Mouse (Mus musculus): ENCODE data around the gene E330009J07Rik. TPM values are rescaled to one million over a fixed set of nuclear protein-coding genes. Genes with fewer than 3 reads are reported as not detected.

E330009J07Rik gene
- polyA plus RNA-seq, 1 experiment from 2014 or later: 8.8 TPM

GRCm38 (mm10) chr6:40439731-40440130, 3.8 kb upstream of the E330009J07Rik start:
- Histone ChIP-seq H3K36me3 (no peaks in the 10 kb centered on the region), H3K4me1 (replicated peaks) (peaks cover 3% of the 10 kb centered on the region), H3K9me3 (no peaks in the 10 kb centered on the region), H3K27ac (no peak overlapping the region), H3K4me3 (replicated peaks) (no peak overlapping the region), H3K27me3 (replicated peaks) (no peaks in the 10 kb centered on the region), H3K4me2 (replicated peaks) (no peak overlapping the region), H3K9ac (no peak overlapping the region)
- WGBS: 41% methylated on average over 12 of the region's 12 CpGs
- no peak for ATAC-seq

GRCm38 (mm10) chr6:40438936-40439335, 3.0 kb upstream of the E330009J07Rik start, which contains the start of gene Wee2:
Gene Wee2 (plus strand): TSS chr6:40439088.
- no peaks in the 10 kb centered on the region for H3K36me3 ChIP-seq
- H3K4me2 ChIP-seq (replicated peaks): no peak within 1 kb of the TSS
- no peak for ATAC-seq
- H3K4me3 ChIP-seq (replicated peaks): no peak within 1 kb of the TSS
- no peak within 1 kb of the TSS for H3K9ac ChIP-seq
- H3K27me3 ChIP-seq (replicated peaks): no peaks in the 10 kb centered on the region
- WGBS: 60% methylated on average over 5 of the region's 5 CpGs
- peaks cover 7% of the 10 kb centered on the region for H3K4me1 ChIP-seq (replicated peaks)
- H3K27ac ChIP-seq: no peak within 1 kb of the TSS
- H3K9me3 ChIP-seq: no peaks in the 10 kb centered on the region

GRCm38 (mm10) chr6:40435151-40436046, 536 bp downstream of the E330009J07Rik start:
- Histone ChIP-seq H3K9me3 (no peaks in the 10 kb centered on the region), H3K4me2 (replicated peaks) (peak overlapping the region; percentile 95), H3K36me3 (no peaks in the 10 kb centered on the region), H3K27me3 (replicated peaks) (no peaks in the 10 kb centered on the region), H3K9ac (peak overlapping the region; percentile 78), H3K4me3 (replicated peaks) (peak overlapping the region; percentile 87), H3K4me1 (replicated peaks) (peaks cover 7% of the 10 kb centered on the region), H3K27ac (peak overlapping the region; percentile 51; the same call in 1 of the 2 replicates)
- WGBS: under 1% methylated on average over 61 of the region's 72 CpGs
- peak; percentile 67 for ATAC-seq

GRCm38 (mm10) chr6:40434697-40435096, 1.2 kb downstream of the E330009J07Rik start:
- Histone ChIP-seq H3K4me1 (replicated peaks) (peaks cover 7% of the 10 kb centered on the region), H3K27ac (0 out of 2 replicates have a peak overlapping the region, but pooled peaks have one; percentile 51), H3K4me2 (replicated peaks) (peak overlapping the region; percentile 95), H3K4me3 (replicated peaks) (peak overlapping the region; percentile 87), H3K9ac (peak overlapping the region; percentile 78; the same call in 1 of the 2 replicates), H3K36me3 (no peaks in the 10 kb centered on the region), H3K27me3 (replicated peaks) (no peaks in the 10 kb centered on the region), H3K9me3 (no peaks in the 10 kb centered on the region)
- no peak for ATAC-seq
- WGBS: 26% methylated on average over 7 of the region's 7 CpGs

- WGBS: 93% methylated on average over 17 of the region's 17 CpGs
- no peak overlapping the region for H3K9ac ChIP-seq
- no peak overlapping the region for H3K4me3 ChIP-seq (replicated peaks)
- no peaks in the 10 kb centered on the region for H3K36me3 ChIP-seq
- no peaks in the 10 kb centered on the region for H3K9me3 ChIP-seq
- no peak overlapping the region for H3K4me2 ChIP-seq (replicated peaks)
- H3K27me3 ChIP-seq (replicated peaks): no peaks in the 10 kb centered on the region
- no peak for ATAC-seq
- peaks cover 7% of the 10 kb centered on the region for H3K4me1 ChIP-seq (replicated peaks)
- H3K27ac ChIP-seq: no peak overlapping the region
These were observed 3.3 kb downstream of the E330009J07Rik start for GRCm38 (mm10) chr6:40432346-40433275.

GRCm38 (mm10) chr6:40431812-40432211, 4.1 kb downstream of the E330009J07Rik start:
- H3K36me3 ChIP-seq: no peaks in the 10 kb centered on the region
- peaks cover 7% of the 10 kb centered on the region for H3K4me1 ChIP-seq (replicated peaks)
- H3K4me3 ChIP-seq (replicated peaks): no peak overlapping the region
- H3K9ac ChIP-seq: no peak overlapping the region
- ATAC-seq: no peak
- H3K9me3 ChIP-seq: no peaks in the 10 kb centered on the region
- H3K27me3 ChIP-seq (replicated peaks): no peaks in the 10 kb centered on the region
- no peak overlapping the region for H3K27ac ChIP-seq
- no peak overlapping the region for H3K4me2 ChIP-seq (replicated peaks)

- no peak overlapping the region for H3K27ac ChIP-seq
- ATAC-seq: peak; percentile 80
These were observed 4.6 kb downstream of the E330009J07Rik start for GRCm38 (mm10) chr6:40431356-40431755.

GRCm38 (mm10) chr6:40430878-40431277, 5.1 kb downstream of the E330009J07Rik start:
- 66% methylated on average over 3 of the region's 3 CpGs for WGBS
- H3K27ac ChIP-seq: no peak overlapping the region

More at GRCm38 (mm10) chr6:40431356-40431755, 4.6 kb downstream of the E330009J07Rik start:
- Histone ChIP-seq H3K27me3 (replicated peaks) (no peaks in the 10 kb centered on the region), H3K4me2 (replicated peaks) (no peak overlapping the region), H3K9ac (no peak overlapping the region), H3K4me1 (replicated peaks) (peaks cover 7% of the 10 kb centered on the region), H3K9me3 (no peaks in the 10 kb centered on the region), H3K4me3 (replicated peaks) (no peak overlapping the region), H3K36me3 (no peaks in the 10 kb centered on the region)
- WGBS: 52% methylated on average over 4 of the region's 4 CpGs

GRCm38 (mm10) chr6:40430251-40430650, 5.7 kb downstream of the E330009J07Rik start:
- peaks cover 7% of the 10 kb centered on the region for H3K4me1 ChIP-seq (replicated peaks)
- no peaks in the 10 kb centered on the region for H3K9me3 ChIP-seq
- no peak for ATAC-seq
- H3K9ac ChIP-seq: no peak overlapping the region
- no peak overlapping the region for H3K4me2 ChIP-seq (replicated peaks)
- H3K27me3 ChIP-seq (replicated peaks): no peaks in the 10 kb centered on the region
- H3K27ac ChIP-seq: no peak overlapping the region
- H3K36me3 ChIP-seq: no peaks in the 10 kb centered on the region
- H3K4me3 ChIP-seq (replicated peaks): no peak overlapping the region
- 89% methylated on average over 3 of the region's 3 CpGs for WGBS

More at GRCm38 (mm10) chr6:40430878-40431277, 5.1 kb downstream of the E330009J07Rik start:
- H3K4me2 ChIP-seq (replicated peaks): no peak overlapping the region
- no peak overlapping the region for H3K9ac ChIP-seq
- no peak overlapping the region for H3K4me3 ChIP-seq (replicated peaks)
- 0 out of 2 replicates have a peak, but pooled peaks have one; percentile 1 for ATAC-seq
- no peaks in the 10 kb centered on the region for H3K36me3 ChIP-seq
- no peaks in the 10 kb centered on the region for H3K27me3 ChIP-seq (replicated peaks)
- no peaks in the 10 kb centered on the region for H3K9me3 ChIP-seq
- peaks cover 7% of the 10 kb centered on the region for H3K4me1 ChIP-seq (replicated peaks)

- H3K9me3 ChIP-seq: no peaks in the 10 kb centered on the region
- no peaks in the 10 kb centered on the region for H3K27me3 ChIP-seq (replicated peaks)
- no peaks in the 10 kb centered on the region for H3K36me3 ChIP-seq
- no peak overlapping the region for H3K27ac ChIP-seq
- ATAC-seq: 0 out of 2 replicates have a peak, but pooled peaks have one; percentile 12
- no peak overlapping the region for H3K4me2 ChIP-seq (replicated peaks)
- 62% methylated on average over 4 of the region's 4 CpGs for WGBS
- H3K4me1 ChIP-seq (replicated peaks): peaks cover 2% of the 10 kb centered on the region; the same call in 1 of the 2 replicates
- H3K9ac ChIP-seq: no peak overlapping the region
- H3K4me3 ChIP-seq (replicated peaks): no peak overlapping the region
These were observed 6.4 kb downstream of the E330009J07Rik start for GRCm38 (mm10) chr6:40429521-40429931.

- Histone ChIP-seq H3K9ac (no peak overlapping the region), H3K36me3 (no peaks in the 10 kb centered on the region), H3K27ac (no peak overlapping the region), H3K4me3 (replicated peaks) (no peak overlapping the region), H3K4me1 (replicated peaks) (no peaks in the 10 kb centered on the region), H3K9me3 (no peaks in the 10 kb centered on the region), H3K4me2 (replicated peaks) (no peak overlapping the region), H3K27me3 (replicated peaks) (no peaks in the 10 kb centered on the region)
- no peak for ATAC-seq
- 67% methylated on average over 3 of the region's 3 CpGs for WGBS
These were observed 7.2 kb downstream of the E330009J07Rik start for GRCm38 (mm10) chr6:40428696-40429095.

- Histone ChIP-seq H3K27me3 (replicated peaks) (no peaks in the 10 kb centered on the region), H3K4me1 (replicated peaks) (no peaks in the 10 kb centered on the region), H3K27ac (no peak overlapping the region), H3K4me2 (replicated peaks) (no peak overlapping the region), H3K9me3 (no peaks in the 10 kb centered on the region), H3K4me3 (replicated peaks) (no peak overlapping the region), H3K36me3 (no peaks in the 10 kb centered on the region), H3K9ac (no peak overlapping the region)
- WGBS: 85% methylated on average over 7 of the region's 7 CpGs
- no peak for ATAC-seq
These were observed 8.5 kb downstream of the E330009J07Rik start for GRCm38 (mm10) chr6:40427441-40427840.

Measured in intestine, embryonic 15.5 days (tissue).